Comparison of ENCODE assay signal across 14 mouse cellular contexts in the genomic region with DNA sequence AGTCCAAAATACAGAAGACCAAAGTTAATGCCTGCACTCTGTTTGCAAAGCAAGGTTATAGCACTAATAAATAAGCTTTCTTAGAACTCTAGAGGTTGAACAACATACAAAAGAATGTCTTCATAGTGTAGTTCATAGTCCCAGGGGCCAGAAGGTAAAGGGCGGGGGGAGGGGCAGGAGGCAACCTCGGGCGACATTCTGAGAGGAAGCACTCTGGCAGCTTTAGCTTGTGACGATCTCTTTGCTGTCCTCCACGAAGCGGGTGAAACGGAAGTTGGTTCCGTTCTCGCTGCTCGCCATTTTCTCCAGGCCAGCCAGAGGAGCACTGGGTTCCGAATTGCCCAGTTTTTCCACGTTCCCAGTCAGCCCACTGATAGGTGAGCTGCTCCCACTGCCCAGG. TPM values are rescaled to one million over a fixed set of nuclear protein-coding genes. Genes with fewer than 3 reads are reported as not detected.
"Had no signal": no experiment of that assay in that cellular context is flagged by ENCODE, and none has a peak within 500 bp of the region (broad histone marks: within the 10 kb centered on the region; RNA-seq: fewer than 3 reads in every experiment).

No protein-coding gene starts in this region.

- H3K9ac ChIP-seq: limb, embryonic 15.5 days; liver, embryonic 14.5 days; midbrain, embryonic 12.5 days had no signal

- DNase-seq: kidney, postnatal 10 days; left cerebral cortex, postnatal 4 days; lung, adult 18-20 months; right cerebral cortex, adult 18-20 months; right cerebral cortex, postnatal 25 days; thymus, adult 18-20 months; thymus, postnatal 14 days had no signal

- H3K9me3 ChIP-seq: limb, embryonic 15.5 days; midbrain, embryonic 12.5 days had no signal

- ATAC-seq: inflammation-experienced regulatory T-cells, adult 6 months; intestine, postnatal 0 days; midbrain, embryonic 16.5 days had no signal

- H3K4me2 ChIP-seq: limb, embryonic 15.5 days; midbrain, embryonic 12.5 days had no signal

- H3K27ac ChIP-seq: limb, embryonic 15.5 days; liver, embryonic 14.5 days; midbrain, embryonic 12.5 days had no signal

- H3K4me3 ChIP-seq: limb, embryonic 15.5 days; midbrain, embryonic 12.5 days had no signal

RNA-seq across cellular contexts. Expression of a gene that starts 15.8 kb away (rescaled TPM):
- total RNA-seq: megakaryocyte-erythroid progenitor cell, adult 5-6 weeks had no signal
- polyA plus RNA-seq: inflammation-experienced regulatory T-cells, adult 6 months had no signal
